Mouse (Mus musculus): ENCODE data around the gene Pgam1.
A peak's percentile ranks its signal among the peaks of the same experiment; 100 is the strongest.

Pgam1 gene

GRCm38 (mm10) chr19:41911178-41912073 is at the start of gene Pgam1:
Gene Pgam1, plus strand, starts transcription at chr19:41911923.
- peak; percentile 95 for DNase-seq

DNA sequence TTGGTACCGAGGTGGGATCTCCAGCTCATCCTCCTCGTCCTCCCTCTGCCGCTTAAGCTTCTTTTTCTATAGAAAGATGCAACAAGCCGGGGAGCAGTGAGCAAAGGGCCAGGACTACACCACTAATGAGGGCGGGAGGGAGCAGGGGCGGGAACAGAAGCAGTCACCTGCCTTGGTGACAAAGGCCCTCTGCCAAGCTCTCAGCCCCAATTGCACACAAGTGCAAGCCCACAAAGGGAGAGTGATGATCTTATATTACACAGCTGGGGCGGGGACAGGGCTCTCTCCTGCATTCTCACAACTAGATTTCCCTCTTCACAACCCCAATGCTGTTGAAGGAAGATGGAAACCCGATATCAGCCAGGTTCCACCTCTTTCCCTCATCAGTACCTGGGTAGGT is 45.0 kb upstream of the Pgam1 start:
- DNase-seq = no peak

DNA sequence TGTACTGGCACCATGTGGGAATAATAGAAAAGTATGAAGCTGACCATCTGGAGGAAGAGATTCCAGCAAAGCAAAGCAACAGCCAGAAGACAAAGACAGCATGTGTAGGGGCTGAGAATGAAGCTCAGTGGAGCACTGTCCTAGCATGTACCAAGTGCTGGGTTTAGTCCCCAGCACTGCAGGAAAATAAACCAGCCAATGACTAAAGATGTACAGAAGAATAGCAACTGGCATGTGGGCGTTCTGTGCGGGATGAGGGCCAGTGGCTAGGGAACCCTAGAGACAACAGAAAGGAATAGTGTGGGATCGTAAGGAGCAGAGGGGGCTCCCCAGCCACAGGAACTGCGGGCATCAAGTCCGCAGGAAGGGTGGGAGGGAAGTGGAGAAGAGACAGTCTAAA is 42.4 kb upstream of the Pgam1 start:
- DNase-seq = no peak

GRCm38 (mm10) chr19:41869946-41870345 is 41.8 kb upstream of the Pgam1 start:
- DNase-seq = peak in 1 of 2 experiments; percentile 12

GRCm38 (mm10) chr19:41872285-41872684 is 39.4 kb upstream of the Pgam1 start:
- DNase-seq = no peak

- no peak for DNase-seq
Observed at GRCm38 (mm10) chr19:41874356-41874755, 37.4 kb upstream of the Pgam1 start.

GRCm38 (mm10) chr19:41881842-41882241 is 29.9 kb upstream of the Pgam1 start:
- no peak for DNase-seq

- DNase-seq = no peak
Observed at GRCm38 (mm10) chr19:41883882-41884281, 27.8 kb upstream of the Pgam1 start.

GRCm38 (mm10) chr19:41888191-41888590 is 23.5 kb upstream of the Pgam1 start:
- DNase-seq = no peak

DNA sequence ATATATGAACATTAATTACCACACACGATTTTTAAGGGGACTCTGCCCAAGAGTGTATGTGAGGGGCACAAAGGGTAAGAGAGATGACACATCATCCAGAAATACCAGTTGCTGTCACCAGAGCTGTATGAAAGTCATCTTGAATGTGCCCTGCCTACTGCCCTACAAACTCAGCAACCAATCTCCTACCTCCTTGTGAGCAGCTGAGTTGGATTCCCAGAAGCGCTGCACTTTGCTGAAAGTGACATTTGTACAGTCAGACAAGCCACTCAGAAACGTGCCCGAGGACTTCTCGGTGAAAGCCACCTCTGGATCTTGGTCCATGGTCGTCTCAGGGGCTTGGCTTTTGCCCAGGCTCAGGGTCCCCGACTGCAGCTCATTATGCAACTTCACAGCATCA is 16.8 kb upstream of the Pgam1 start:
- no peak for DNase-seq

- DNase-seq = peak; percentile 86 to 88
Observed at GRCm38 (mm10) chr19:41895460-41896318, 16.0 kb upstream of the Pgam1 start, which contains the start of gene Rrp12. Gene Rrp12, minus strand, starts transcription at chr19:41896173.

GRCm38 (mm10) chr19:41896319-41896711 is 15.4 kb upstream of the Pgam1 start:
- DNase-seq = no peak

DNA sequence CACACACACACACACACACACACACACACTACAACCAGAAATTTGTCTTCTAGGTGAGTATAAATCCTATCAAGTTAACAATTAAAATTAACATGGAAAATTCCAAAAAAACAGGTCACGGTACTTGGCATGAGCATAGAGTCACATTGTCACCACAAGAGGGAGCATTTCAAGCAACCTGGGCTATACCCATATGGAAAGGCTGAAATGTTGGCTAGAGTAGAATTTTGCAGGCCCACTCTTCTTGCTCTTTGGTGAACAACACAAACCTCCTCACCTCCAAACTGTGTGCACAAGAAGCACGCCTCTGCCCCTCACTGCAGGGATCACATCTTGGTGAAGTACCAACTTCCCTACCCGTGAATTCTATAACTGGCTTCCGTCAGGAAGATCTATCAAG is 12.9 kb upstream of the Pgam1 start:
- peak; percentile 47 to 48 for DNase-seq

DNA sequence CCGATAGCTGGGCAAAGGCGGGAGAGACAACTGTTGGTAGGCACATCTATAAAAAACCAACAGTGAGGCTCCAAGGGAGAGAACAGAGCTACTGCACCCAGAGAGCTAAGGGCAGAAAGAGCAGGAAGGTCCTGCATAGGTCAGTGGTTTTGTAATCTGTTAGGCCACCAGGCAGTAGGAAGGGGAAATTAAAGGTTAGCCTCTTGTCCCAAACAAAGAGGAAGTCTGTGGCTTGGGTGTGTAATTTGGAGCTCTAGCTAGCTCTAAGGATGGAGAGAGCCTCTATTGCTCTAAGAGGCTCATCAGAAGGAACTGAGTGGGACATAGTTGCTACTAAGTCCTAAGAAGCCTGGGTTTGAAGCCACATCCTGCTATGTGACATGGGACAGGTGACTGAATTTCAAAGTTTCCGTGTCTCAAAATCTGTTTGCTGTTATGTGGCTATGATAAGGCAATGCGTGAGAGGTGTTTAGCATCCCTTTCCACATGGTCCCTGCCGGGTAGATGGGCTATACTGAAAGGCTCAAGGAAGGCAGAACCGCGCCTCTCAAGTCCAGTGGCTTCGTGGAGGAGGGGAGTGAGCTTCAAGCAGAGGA is 11.1 kb upstream of the Pgam1 start:
- DNase-seq = no peak

- DNase-seq = no peak
Observed at GRCm38 (mm10) chr19:41901696-41902095, 10.0 kb upstream of the Pgam1 start.

DNA sequence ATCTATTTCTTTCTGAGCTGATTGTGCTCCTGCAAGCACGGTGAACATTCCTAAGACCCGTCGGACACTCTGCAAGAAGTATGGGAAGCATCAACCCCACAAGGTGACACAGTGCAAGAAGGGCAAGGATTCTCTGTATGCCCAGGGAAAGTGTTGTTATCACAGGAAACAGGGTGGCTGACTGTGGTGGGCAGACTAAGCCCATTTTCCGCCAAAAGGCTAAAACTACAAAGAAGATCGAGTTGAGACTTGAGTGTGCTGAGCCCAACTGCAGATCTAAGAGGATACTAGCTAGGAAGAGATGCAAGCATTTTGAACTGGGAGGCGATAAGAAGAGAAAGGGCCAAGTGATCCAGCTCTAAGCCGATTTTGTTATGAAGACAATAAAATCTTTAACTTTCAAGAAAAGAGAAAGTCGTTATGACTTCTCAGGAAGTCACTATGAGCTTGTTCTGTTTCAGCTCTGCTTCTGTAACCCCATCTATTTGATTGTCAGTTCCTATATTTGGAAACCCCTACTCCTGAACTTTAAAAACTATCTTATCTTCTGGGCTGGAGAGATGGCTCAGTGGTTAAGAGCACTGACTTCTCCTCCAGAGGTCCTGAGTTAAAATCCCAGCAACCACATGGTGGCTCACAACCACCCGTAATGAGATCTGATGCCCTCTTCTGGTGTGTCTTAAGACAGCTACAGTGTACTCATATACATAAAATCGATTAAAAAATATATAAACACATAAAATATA is 8.7 kb upstream of the Pgam1 start:
- no peak for DNase-seq

- no peak for DNase-seq
Observed at GRCm38 (mm10) chr19:41905246-41905645, 6.5 kb upstream of the Pgam1 start.

DNA sequence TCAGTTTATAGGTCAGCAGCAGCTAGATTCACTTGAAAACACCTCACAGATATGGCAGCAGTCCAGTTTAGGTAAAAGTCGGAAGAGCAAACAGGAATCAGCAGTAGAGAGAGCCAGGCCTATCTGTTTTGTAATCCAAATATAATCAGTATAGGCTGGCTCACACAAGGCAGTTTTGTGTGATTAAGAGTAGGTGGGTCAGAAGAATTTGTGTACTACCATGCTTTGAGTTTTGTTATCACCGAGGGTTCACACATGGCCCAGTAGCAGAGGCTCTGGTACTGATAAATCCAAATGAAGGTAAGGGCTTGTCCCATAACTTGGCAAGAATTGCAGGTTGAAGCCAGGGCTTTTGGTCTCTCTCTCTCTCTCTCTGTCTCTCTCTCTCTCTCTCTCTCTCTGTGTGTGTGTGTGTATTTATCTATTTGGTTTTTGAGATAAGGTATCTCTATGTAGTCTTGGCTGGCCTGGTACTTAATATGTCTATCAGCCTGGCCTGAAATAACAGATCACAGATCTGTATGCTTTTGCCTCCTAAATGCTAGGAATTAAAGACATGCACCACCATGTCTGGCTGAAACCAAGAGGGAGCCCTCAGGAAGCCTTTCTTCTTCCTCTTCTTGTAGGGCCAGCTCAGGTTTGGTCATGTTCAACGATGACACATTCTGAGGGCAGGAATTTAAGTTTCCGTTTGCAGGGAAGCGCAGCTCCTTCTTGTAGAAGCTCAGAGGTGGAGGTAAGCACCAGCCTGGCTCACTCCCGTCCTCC is 5.2 kb upstream of the Pgam1 start:
- DNase-seq = no peak

GRCm38 (mm10) chr19:41907079-41907760 is 4.5 kb upstream of the Pgam1 start:
- no peak for DNase-seq

- no peak for DNase-seq
Observed at GRCm38 (mm10) chr19:41908736-41909135, 3.0 kb upstream of the Pgam1 start.

- no peak for DNase-seq
Observed at GRCm38 (mm10) chr19:41910396-41910795, 1.3 kb upstream of the Pgam1 start.
